Mouse (Mus musculus) MEL (cell line): ENCODE data around the gene Sin3b. TPM values are rescaled to one million over a fixed set of nuclear protein-coding genes. Genes with fewer than 3 reads are reported as not detected.

Source experiments
- DNase-seq: peaks from one replicate; pipeline ENCODE4 v3.0.0; 2011; ENCODE audit warnings: low read depth, low spot score
- H3K27ac ChIP-seq: 2 replicates; pipeline ENCODE4 v1.5.1; 2012; ENCODE audit warnings: low read depth, mild to moderate bottlenecking, control low read depth, low read length, moderate library complexity; ENCODE audit not compliant: control insufficient read depth
- H3K27me3 ChIP-seq, 2 experiments: fragments of 150-350 bp in 1 of 2; sonication (generic) in 1 of 2; 2 replicates each; pipeline ENCODE4 v1.6.1; 2012; ENCODE audit warnings: low read length in 2 of 2, mild to moderate bottlenecking in 2 of 2, improper control_type of control experiment in 1 of 2, moderate library complexity in 1 of 2; ENCODE audit not compliant: insufficient read depth in 2 of 2, control insufficient read depth in 1 of 2
- H3K36me3 ChIP-seq, 2 experiments: 2 replicates each; pipeline ENCODE4 v1.6.1; 2012 to 2014; ENCODE audit warnings: low read length in 2 of 2, improper control_type of control experiment in 1 of 2, inconsistent platforms in 1 of 2, mild to moderate bottlenecking in 1 of 2; ENCODE audit not compliant: insufficient read depth in 2 of 2, control insufficient read depth in 1 of 2
- H3K4me1 ChIP-seq, 2 experiments: fragments of 150-350 bp in 1 of 2; sonication (generic) in 1 of 2; 2 replicates each; pipeline ENCODE4 v1.6.1; 2012; ENCODE audit warnings: low read length in 2 of 2, improper control_type of control experiment in 1 of 2, mild to moderate bottlenecking in 1 of 2; ENCODE audit not compliant: insufficient read depth in 2 of 2, control insufficient read depth in 1 of 2
- H3K4me3 ChIP-seq, 2 experiments: fragments of 150-350 bp in 1 of 2; sonication (generic) in 1 of 2; 2 replicates each; pipeline ENCODE4 v1.5.1; 2012; ENCODE audit warnings: low read depth in 2 of 2, low read length in 2 of 2, mild to moderate bottlenecking in 2 of 2, moderate library complexity in 2 of 2, control low read depth in 1 of 2, improper control_type of control experiment in 1 of 2; ENCODE audit not compliant: control insufficient read depth in 1 of 2, insufficient read depth in 1 of 2
- H3K79me2 ChIP-seq: 2 replicates; pipeline ENCODE4 v1.6.1; 2012; ENCODE audit warnings: mild to moderate bottlenecking, low read length, moderate library complexity; ENCODE audit not compliant: control insufficient read depth, poor library complexity, insufficient read depth
- H3K9ac ChIP-seq: 2 replicates; pipeline ENCODE4 v1.6.1; 2012; ENCODE audit warnings: low read depth, mild to moderate bottlenecking, control low read depth, low read length, moderate library complexity; ENCODE audit not compliant: control insufficient read depth, poor library complexity, severe bottlenecking
- H3K9me3 ChIP-seq: fragments of 150-350 bp; sonication (generic); replicated peaks from 2 replicates; pipeline ENCODE4 v1.6.1; 2012; ENCODE audit warnings: mild to moderate bottlenecking, low read length, improper control_type of control experiment, moderate library complexity; ENCODE audit not compliant: insufficient read depth
- BHLHE40 ChIP-seq: IDR thresholded peaks from 2 replicates; pipeline ENCODE4 v1.6.1; 2012; ENCODE audit warnings: low read depth, mild to moderate bottlenecking, inconsistent platforms, low read length, improper control_type of control experiment, borderline replicate concordance
- CHD1 ChIP-seq: IDR thresholded peaks from 2 replicates; pipeline ENCODE4 v1.6.1; 2012; ENCODE audit warnings: low read depth, mild to moderate bottlenecking, inconsistent platforms, low read length, improper control_type of control experiment
- CHD2 ChIP-seq: IDR thresholded peaks from 2 replicates; pipeline ENCODE4 v1.6.1; 2011; ENCODE audit warnings: low read length, improper control_type of control experiment
- CTCF ChIP-seq, 3 experiments: IDR thresholded peaks in 2 of 3; conservative IDR thresholded peaks in 1 of 3; 2 replicates each; pipeline ENCODE4 v1.5.1; 2011 to 2012; ENCODE audit warnings: low read length in 3 of 3, low read depth in 2 of 3, mild to moderate bottlenecking in 2 of 3, improper control_type of control experiment in 1 of 3, inconsistent platforms in 1 of 3, mixed read lengths in 1 of 3, moderate library complexity in 1 of 3; ENCODE audit not compliant: control insufficient read depth in 1 of 3, insufficient read depth in 1 of 3, poor library complexity in 1 of 3, severe bottlenecking in 1 of 3
- E2F4 ChIP-seq: IDR thresholded peaks from 2 replicates; pipeline ENCODE4 v1.6.1; 2011; ENCODE audit warnings: low read depth, low read length, improper control_type of control experiment, borderline replicate concordance
- ELF1 ChIP-seq: IDR thresholded peaks from 2 replicates; pipeline ENCODE4 v1.6.1; 2014; ENCODE audit warnings: low read depth, mild to moderate bottlenecking, inconsistent platforms, low read length, improper control_type of control experiment, moderate library complexity
- EP300 ChIP-seq, 2 experiments: IDR thresholded peaks; 2 replicates each; pipeline ENCODE4 v1.6.1; 2011; ENCODE audit warnings: improper control_type of control experiment in 2 of 2, low read length in 2 of 2, low read depth in 1 of 2, mild to moderate bottlenecking in 1 of 2
- ETS1 ChIP-seq: IDR thresholded peaks from 2 replicates; pipeline ENCODE4 v1.6.1; 2012; ENCODE audit warnings: low read depth, mild to moderate bottlenecking, inconsistent platforms, low read length, improper control_type of control experiment, moderate library complexity
- GABPA ChIP-seq: IDR thresholded peaks from 2 replicates; pipeline ENCODE4 v1.6.1; 2012; ENCODE audit warnings: low read depth, mild to moderate bottlenecking, inconsistent platforms, low read length, improper control_type of control experiment, moderate library complexity
- KAT2A ChIP-seq: conservative IDR thresholded peaks from 2 replicates; pipeline ENCODE4 v1.6.1; 2012; ENCODE audit warnings: low read depth, low read length, improper control_type of control experiment, inconsistent platforms
- MAFK ChIP-seq: IDR thresholded peaks from 2 replicates; pipeline ENCODE4 v1.6.1; 2011; ENCODE audit warnings: low read depth, mild to moderate bottlenecking, low read length, improper control_type of control experiment, borderline replicate concordance
- MAZ ChIP-seq: IDR thresholded peaks from 2 replicates; pipeline ENCODE4 v1.6.1; 2012; ENCODE audit warnings: low read depth, mild to moderate bottlenecking, inconsistent platforms, low read length, improper control_type of control experiment
- MEF2A ChIP-seq: IDR thresholded peaks from 2 replicates; pipeline ENCODE4 v1.6.1; 2014; ENCODE audit warnings: low read depth, mild to moderate bottlenecking, inconsistent platforms, low read length, improper control_type of control experiment; ENCODE audit not compliant: poor library complexity, insufficient replicate concordance, severe bottlenecking; ENCODE audit errors: extremely low read depth
- MXI1 ChIP-seq: IDR thresholded peaks from 2 replicates; pipeline ENCODE4 v1.6.1; 2011; ENCODE audit warnings: mild to moderate bottlenecking, low read depth, low read length, improper control_type of control experiment
- NELFE ChIP-seq: IDR thresholded peaks from 2 replicates; pipeline ENCODE4 v1.6.1; 2011; ENCODE audit warnings: low read depth, low read length, improper control_type of control experiment
- NRF1 ChIP-seq: IDR thresholded peaks from 2 replicates; pipeline ENCODE4 v1.6.1; 2014; ENCODE audit warnings: low read depth, mild to moderate bottlenecking, inconsistent platforms, low read length, improper control_type of control experiment, moderate library complexity; ENCODE audit not compliant: poor library complexity, insufficient read depth, severe bottlenecking
- POLR2AphosphoS5 ChIP-seq: IDR thresholded peaks from 2 replicates; pipeline ENCODE4 v1.6.1; 2012; ENCODE audit warnings: low read depth, borderline replicate concordance, mild to moderate bottlenecking, inconsistent platforms, low read length, moderate library complexity, mixed read lengths
- RCOR1 ChIP-seq: IDR thresholded peaks from 2 replicates; pipeline ENCODE4 v1.6.1; 2012; ENCODE audit warnings: low read depth, mild to moderate bottlenecking, inconsistent platforms, low read length, improper control_type of control experiment
- SIN3A ChIP-seq: IDR thresholded peaks from 2 replicates; pipeline ENCODE4 v1.6.1; 2012; ENCODE audit warnings: low read length, improper control_type of control experiment, inconsistent platforms
- SMC3 ChIP-seq: IDR thresholded peaks from 2 replicates; pipeline ENCODE4 v1.6.1; 2011; ENCODE audit warnings: low read depth, low read length, improper control_type of control experiment
- TBP ChIP-seq: IDR thresholded peaks from 2 replicates; pipeline ENCODE4 v1.8.0; 2011; ENCODE audit warnings: low read depth, low read length, improper control_type of control experiment
- TCF12 ChIP-seq: IDR thresholded peaks from 2 replicates; pipeline ENCODE4 v1.6.1; 2014; ENCODE audit warnings: low read depth, mild to moderate bottlenecking, inconsistent platforms, low read length, improper control_type of control experiment, moderate library complexity
- USF1 ChIP-seq: IDR thresholded peaks from 2 replicates; pipeline ENCODE4 v1.6.1; 2014; ENCODE audit warnings: low read depth, mild to moderate bottlenecking, inconsistent platforms, low read length, improper control_type of control experiment, moderate library complexity
- USF2 ChIP-seq, 2 experiments: IDR thresholded peaks; 2 replicates each; pipeline ENCODE4 v1.6.1; 2011 to 2012; ENCODE audit warnings: improper control_type of control experiment in 2 of 2, low read length in 2 of 2, borderline replicate concordance in 1 of 2, inconsistent platforms in 1 of 2, low read depth in 1 of 2, mild to moderate bottlenecking in 1 of 2; ENCODE audit not compliant: insufficient read depth in 1 of 2
- ZKSCAN1 ChIP-seq: IDR thresholded peaks from 2 replicates; pipeline ENCODE4 v1.6.1; 2012; ENCODE audit warnings: low read depth, mild to moderate bottlenecking, inconsistent platforms, low read length, improper control_type of control experiment, moderate library complexity
- ZMIZ1 ChIP-seq: IDR thresholded peaks from 2 replicates; pipeline ENCODE4 v1.6.1; 2012; ENCODE audit warnings: low read depth, mild to moderate bottlenecking, inconsistent platforms, low read length, improper control_type of control experiment, moderate library complexity
- polyA plus RNA-seq, 2 experiments: library from polyadenylated mRNA; stranded (reverse) in 1 of 2; unstranded in 1 of 2; fragments of >175 nt in 1 of 2; fragments of >200 nt in 1 of 2; gene quantifications; 2 replicates each; pipeline versions ENCODE4 v1.2.1 to v1.2.4; 2012; ENCODE audit warnings: low replicate concordance in 2 of 2, low read depth in 1 of 2; ENCODE audit not compliant: insufficient read length in 2 of 2, insufficient read depth in 1 of 2, missing spikeins in 1 of 2
- total RNA-seq: library from RNA; depleted of rRNA; stranded (reverse); fragments of 300-350 nt; gene quantifications from 2 replicates; pipeline ENCODE4 v1.2.3, GENCODE M21; 2012

Gene Sin3b
- total and polyA plus RNA-seq, 3 experiments = 115 to 139 TPM; not detected in 1

DNA sequence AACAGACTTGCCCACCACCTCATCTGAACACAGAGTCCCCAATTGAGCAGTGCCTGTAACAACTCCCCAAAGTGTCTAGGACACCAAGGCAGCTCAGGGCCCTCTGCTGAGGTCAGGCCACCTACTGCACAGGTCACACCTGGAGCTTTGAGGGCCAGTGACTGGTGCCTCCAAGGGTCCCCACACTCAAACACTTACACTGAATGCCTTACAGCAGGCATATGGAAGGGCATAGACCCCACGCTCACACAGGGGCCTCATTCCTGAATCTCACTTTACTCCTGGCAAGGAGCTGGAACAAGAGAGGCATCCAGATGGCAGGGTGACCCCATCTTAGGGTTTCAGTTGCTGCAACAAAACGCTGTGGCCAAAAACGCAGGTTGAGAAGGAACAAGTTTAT is 37.1 kb downstream of the Sin3b start:
- Histone ChIP-seq H3K27ac (no peak overlapping the region), H3K27me3 (no peaks in the 10 kb centered on the region), H3K9ac (no peak overlapping the region), H3K36me3 (no peaks in the 10 kb centered on the region), H3K4me1 (no peaks in the 10 kb centered on the region), H3K4me3 (no peak overlapping the region), H3K9me3 (no peaks in the 10 kb centered on the region), H3K79me2 (no peaks in the 10 kb centered on the region)
- TF ChIP-seq E2F4 (no peak), USF2 (IDR thresholded peaks at IDR 0.05; ENCODE audit: borderline replicate concordance in 1 of 2, insufficient read depth in 1 of 2, low read depth in 1 of 2, low read length in 2 of 2) (no peak), RCOR1 (no peak), TCF12 (no peak), EP300 (IDR thresholded peaks at IDR 0.05; ENCODE audit: low read depth in 1 of 2, low read length in 2 of 2) (no peak), SIN3A (no peak), KAT2A (no peak), MAZ (no peak), CHD1 (no peak), GABPA (no peak), CHD2 (no peak), CTCF (IDR thresholded peaks at IDR 0.05 in 2 of 3, conservative IDR thresholded peaks at IDR 0.05 in 1 of 3; ENCODE audit: control insufficient read depth in 1 of 3, insufficient read depth in 1 of 3, low read depth in 2 of 3, low read length in 3 of 3, poor library complexity in 1 of 3, severe bottlenecking in 1 of 3) (no peak), ZKSCAN1 (no peak), ELF1 (no peak), ZMIZ1 (no peak), TBP (no peak)
- DNase-seq = no peak

DNA sequence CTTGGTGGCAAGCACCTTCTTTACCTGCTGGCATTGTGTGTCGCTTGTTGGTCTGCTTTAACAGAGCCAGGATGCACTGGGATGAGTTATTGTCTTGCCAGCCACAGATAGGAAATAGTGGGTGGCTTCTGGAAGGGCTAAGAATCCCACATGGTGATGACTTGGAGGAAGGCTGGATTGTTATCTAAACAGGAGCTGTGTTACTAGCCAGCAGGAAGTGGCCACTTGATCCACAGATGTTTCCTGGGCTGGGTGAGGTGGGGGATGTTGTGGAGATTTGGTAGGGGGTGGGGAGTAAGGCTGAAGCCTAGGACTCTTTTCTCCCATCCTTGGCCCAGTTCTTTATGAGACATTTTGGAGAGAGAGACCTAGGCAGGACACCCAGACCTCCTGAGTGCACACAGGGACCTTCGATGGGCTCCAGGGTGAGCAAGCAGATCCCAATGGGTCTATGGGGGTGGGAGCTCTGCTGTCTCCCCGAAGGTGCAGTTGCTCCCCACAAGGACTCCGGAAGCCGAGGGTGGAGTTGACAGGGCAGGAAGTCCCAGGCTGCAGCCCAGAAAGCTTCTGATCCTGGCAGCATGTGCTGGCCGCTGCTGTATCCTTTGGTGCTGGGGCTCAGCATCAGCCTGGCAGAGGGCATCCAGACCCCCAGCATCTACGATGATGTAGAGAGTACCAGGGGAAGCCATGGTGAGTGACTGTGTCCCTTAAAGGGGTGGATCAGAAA is 38.4 kb downstream of the Sin3b start, which contains the start of gene F2rl3:
TSS of gene F2rl3 (plus strand) at position 559 of the 730 bp plus-strand sequence.
- Histone ChIP-seq H3K9me3 (no peaks in the 10 kb centered on the region), H3K79me2 (no peaks in the 10 kb centered on the region), H3K9ac (no peak within 1 kb of the TSS), H3K36me3 (no peaks in the 10 kb centered on the region), H3K4me1 (no peaks in the 10 kb centered on the region), H3K4me3 (no peak within 1 kb of the TSS), H3K27ac (no peak within 1 kb of the TSS), H3K27me3 (no peaks in the 10 kb centered on the region)
- DNase-seq = no peak
- no peak for TF ChIP-seq ELF1
- no peak for TF ChIP-seq TCF12
- no peak for TF ChIP-seq NRF1
- TF ChIP-seq POLR2AphosphoS5 = no peak
- no peak for TF ChIP-seq MEF2A
- TF ChIP-seq ETS1 = no peak
- TF ChIP-seq NELFE = no peak
- TF ChIP-seq MAFK = no peak
- TF ChIP-seq ZKSCAN1 = no peak
- no peak for TF ChIP-seq SMC3
- TF ChIP-seq USF1 = no peak
- no peak for TF ChIP-seq MXI1
- no peak for TF ChIP-seq USF2 (IDR thresholded peaks at IDR 0.05; ENCODE audit: borderline replicate concordance in 1 of 2, insufficient read depth in 1 of 2, low read depth in 1 of 2, low read length in 2 of 2)
- no peak for TF ChIP-seq SIN3A
- no peak for TF ChIP-seq BHLHE40
